Mouse (Mus musculus): ENCODE results near the gene Fam168a.

Fam168a gene

DNA sequence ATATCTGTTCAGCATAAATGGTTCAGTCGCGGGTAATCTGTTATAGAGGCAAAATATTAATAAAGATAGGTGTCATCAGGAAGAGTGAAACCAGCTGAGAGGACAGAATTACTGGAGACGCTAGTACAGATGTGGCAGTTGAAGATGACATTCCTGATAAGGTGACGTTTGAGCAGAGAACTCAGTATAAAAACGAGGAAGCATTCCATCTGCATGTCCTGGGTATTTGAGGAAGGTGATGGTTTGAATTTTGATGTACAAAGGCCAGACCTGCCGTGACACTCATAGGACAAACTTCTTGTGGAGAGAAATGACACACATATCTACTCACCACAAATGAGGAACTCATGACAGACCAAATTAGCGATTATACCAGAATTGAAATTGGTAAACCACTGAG lies 73.8 kb downstream of the Fam168a start:
- in situ Hi-C loops (cut with MseI, MboI) = no loop called here

DNA sequence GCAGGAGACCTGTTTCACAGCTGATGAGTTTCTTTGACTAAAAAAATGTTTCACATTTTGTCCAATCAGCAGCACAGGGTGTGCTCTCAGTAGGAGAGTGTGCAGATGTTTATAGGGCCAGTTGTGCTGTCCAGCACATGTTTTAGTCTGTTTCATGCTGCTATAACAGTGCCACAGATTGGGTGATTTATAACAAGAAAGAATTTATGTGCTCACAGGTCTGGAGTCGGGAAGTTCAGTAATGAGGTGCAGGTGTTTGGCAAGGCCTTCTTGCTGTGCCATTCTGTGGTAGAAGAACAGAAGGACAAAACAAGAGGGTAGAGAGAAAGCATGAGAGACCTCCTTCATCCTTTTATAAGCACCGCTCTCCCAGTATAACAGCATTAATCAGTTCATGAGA lies 78.2 kb downstream of the Fam168a start:
- in situ Hi-C loops (cut with MseI, MboI) = no loop called here

DNA sequence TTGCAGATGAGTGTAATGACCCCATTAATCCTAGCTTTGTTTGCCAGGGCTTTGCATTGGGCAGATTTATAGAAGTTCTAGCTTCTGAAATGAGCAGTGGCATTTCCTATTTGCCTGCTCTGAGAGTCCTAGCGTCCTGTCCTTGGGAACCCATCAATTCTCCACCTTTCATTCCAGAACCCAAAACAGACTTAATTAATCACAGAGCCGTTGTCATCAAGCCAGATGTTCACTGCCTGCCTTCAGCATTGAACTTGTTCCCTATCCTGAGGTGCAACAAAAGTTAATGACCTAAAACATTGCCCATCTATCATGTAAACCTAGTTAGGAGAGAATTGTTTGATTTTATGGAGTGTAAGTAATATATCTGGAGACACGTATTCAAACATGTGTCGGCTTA lies 79.0 kb downstream of the Fam168a start:
- in situ Hi-C loops (cut with MseI, MboI) = no loop called here

DNA sequence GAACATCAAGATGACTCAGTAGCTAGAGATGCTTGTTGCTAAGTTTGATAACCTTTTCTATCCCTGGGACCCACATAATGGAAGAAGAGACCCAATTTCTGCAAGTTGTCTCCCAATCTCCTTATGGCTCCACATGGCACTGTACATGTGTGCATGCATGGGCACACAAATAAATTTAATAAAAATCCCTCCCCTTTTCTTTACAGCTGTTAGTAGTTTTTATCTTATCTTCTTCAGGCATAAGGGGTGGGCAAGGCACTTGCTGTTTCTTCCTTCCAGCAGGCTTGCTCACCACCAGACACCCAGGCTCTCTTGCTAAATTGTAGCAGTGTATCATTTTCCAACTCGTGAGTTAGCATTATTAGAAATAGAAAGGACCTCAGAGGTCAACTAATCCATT lies 79.6 kb downstream of the Fam168a start:
- in situ Hi-C loops (cut with MseI, MboI) = no loop called here

DNA sequence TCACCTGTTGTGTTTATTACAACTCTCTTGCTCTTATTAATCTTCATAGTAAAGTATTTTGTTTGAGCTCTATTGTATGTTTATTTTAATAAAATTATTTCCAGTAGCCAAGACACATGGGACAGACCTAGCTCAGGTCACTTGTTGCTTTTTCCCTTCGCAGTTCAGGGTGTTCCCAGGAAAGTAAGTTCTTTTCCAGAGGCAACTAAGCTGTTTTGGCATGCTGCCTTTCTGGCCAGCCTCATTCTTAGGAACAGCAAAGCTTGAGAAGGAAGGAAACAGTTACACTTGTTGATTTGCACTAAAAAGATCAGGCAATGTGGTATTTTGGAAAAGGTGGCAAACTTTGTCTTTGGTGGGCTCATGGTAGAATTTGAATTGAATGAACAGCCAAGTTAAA lies 81.9 kb downstream of the Fam168a start:
- in situ Hi-C loops (cut with MseI, MboI) = no loop called here

DNA sequence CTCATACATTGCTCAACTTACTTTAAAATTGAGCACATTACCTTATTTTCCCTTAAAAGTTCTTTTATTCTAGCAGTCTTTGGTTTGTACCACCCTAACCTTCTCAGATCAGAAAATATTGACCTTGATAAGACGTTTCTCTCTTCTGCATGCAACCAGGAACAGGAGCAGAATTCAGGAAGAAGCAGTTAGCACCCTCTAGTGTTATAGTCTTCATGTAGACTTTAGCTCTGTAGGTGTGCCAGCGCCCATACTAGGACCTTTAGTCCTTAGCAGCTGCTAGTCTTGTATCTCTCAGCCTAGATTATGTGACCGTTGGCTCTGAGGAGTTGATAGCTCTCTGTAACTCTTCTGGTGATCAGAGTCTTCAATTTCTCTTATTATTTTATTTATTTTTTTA lies 92.4 kb downstream of the Fam168a start:
- in situ Hi-C loops (cut with MseI, MboI) = no loop called here

DNA sequence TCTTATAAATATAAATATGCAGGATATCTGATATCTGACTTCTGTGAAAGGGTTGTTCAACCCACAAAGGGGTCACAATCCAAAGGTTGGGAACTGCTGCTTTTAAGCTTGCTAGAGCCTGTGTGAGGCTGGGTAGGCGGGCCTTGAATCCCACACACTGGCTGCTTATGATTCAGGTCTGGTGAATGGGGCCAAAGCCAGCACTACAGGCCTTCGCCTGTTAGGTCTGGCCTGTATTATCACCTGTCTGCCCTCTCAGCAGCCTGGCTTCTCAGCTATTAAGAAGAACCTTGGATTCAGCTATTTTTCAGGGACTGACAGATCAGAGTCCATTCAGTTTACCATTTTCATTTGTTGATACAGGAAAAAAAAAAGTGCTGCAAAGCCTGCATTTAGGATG lies 99.0 kb downstream of the Fam168a start:
- in situ Hi-C loops (cut with MseI, MboI) = no loop called here

DNA sequence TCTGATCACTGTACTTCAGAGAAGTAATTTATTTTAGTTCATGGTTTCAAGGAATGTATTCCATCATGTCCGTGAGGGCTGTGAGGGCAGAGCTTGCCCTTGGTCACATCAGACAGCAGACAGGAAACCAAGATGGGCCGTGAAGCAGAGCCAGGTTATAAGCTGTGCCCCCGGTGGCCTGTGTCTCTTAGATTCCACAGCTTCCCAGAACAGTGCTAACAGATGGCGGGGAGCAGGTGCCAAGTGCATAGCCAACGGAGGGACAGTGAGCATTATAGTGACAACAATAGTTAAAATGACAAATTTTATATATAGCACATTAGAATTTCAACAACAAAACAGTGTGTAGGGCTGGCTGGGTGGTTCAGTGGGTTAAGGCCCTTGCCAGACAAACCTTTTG lies 105.5 kb downstream of the Fam168a start:
- in situ Hi-C loops (cut with MseI, MboI) = no loop called here

DNA sequence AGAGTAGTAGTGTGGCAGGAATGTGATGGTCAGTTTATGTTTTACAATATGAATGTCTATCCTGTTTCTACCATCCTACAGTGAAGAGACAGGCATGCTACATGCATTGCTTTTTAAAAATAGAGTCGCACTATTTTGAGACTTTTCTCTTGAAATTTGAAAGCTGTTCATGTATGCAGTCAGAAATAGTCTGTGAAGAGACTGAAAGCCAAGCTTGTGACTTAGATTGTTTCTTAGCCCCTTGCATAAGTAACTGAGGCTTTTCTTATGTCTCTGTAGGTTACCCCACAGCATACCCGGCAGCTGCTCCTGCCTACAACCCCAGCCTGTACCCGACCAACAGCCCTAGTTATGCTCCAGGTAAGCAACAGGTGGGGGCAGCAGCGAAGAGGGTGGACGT lies 106.2 kb downstream of the Fam168a start:
- in situ Hi-C loops (cut with MseI, MboI) = no loop called here

DNA sequence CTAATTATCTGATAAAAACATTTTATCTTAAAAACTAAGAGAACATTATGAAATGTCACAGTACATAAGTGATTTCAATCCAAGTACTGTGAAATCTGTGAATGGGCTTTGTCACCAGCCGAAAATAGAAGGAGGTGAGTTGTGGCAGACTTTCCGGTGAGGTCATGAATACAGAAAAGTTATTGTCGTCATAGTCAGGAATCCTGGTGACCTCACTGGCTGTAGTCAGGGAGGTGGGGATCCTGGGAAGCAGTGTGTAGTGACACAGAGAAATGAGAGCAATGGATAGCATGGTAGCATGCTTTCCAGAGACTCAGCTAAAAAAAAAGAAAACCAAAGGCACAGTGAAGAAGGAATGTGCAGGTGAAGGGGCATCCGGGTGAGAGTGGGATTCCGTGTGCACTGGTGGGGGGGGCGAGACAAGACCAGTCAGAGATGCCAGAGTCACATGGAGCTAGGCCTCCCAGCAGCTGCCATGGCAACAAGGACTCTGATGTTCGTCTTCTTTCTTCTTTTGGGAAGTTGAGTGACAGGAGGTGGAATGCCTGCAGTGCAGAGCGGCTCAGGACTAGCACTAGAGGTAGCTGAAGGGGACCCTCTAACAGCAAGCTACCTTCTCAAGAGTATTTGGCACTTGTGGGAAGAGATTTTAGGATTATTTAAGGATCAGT lies 109.6 kb downstream of the Fam168a start:
- in situ Hi-C loops (cut with MseI, MboI) = no loop called here

DNA sequence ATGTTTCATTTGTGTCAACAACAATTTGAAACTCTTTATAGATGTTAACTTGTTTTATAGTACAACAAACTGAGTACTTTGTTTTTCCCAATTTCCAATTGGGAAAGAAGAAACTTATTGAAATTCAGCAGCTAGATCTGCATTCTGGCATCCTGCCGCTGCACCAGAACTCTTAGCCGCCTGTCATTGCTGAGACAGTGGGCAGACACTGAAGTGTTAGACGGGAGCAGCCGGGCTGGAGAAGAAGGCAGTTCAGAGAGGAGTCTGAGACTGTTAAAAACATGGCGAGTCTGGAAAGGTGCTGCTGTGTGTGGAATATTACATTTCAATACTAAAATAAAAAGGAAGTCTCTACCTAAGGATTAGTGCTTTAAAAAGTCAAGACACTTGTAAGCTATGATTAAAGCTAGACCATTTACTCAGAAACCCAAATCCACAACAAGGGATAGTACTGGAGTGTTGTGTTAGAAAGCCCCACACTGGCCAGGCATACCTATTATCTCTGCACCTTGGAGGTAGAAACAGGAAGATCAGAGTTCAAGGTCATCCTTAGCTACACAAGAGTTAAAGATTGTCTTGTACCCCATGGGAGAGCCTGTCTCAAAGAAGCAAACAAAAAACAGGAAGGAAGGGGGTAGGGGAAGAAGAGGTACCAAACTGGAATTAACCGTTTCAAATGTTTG lies 110.5 kb downstream of the Fam168a start:
- in situ Hi-C loops (cut with MseI, MboI) = no loop called here

DNA sequence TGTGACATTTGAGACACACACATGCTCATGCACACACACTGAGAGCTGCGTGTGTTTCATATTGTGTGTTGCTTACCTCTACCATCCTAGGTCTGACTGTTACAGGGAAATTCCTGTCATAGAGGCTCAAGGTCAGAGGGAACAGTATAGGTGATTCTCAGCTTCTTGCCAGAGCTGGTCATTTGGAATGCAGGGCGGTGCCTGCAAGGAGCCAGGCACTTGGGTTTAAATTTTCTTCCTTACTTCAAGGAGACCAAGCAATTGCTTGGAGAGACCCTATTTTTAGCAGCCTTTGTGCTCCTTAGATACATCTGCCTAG lies 111.0 kb downstream of the Fam168a start:
- in situ Hi-C loops (cut with MseI, MboI) = no loop called here

DNA sequence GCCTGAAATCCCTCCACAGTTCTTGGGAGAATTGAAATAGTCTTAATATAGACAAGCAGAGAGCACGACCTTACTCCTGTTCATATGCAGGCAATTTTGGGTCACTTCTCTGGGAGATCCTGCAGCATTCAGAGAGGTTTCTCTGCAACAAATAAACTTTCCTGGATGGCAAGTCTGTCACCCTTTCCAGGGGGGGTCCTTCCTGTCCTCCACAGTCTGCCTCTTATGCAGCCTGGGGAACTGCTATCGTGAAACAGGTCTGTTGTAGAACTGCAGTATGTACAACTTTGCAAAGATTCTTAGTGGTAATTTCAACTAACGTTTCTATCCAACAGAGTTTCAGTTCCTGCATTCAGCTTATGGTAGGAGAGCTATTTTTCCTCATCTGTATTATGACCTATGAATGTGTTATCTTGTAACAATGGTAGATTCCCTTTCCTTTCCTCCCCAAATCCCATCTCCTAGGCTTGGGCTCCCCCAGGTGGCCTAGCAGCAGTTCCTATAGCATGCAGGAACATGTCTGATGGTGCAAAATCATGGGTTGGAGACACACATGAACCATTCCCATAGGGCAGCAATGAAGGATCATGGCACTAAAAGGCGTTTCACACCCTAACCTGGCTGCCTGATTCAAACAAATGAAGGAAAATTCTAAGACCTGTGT lies 112.1 kb downstream of the Fam168a start:
- in situ Hi-C loops (cut with MseI, MboI) = no loop called here

DNA sequence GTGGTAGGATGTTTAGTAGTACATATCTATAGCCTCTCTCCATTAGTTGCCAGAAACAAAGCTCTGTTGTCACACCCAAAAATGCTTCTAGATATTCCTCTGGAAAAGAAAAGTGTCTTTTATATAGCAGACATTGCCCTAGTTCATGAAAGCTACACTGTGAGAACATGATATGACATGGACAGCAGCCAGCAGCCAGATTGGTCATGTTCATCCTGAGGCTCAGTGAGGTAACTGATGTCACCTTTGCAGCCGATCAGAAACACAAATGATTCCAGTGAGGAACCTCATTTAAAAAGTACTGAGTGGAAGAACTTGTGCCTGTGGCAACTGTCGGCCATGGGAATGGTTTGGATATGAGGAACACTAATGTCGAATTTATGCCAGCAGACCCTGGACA lies 118.2 kb downstream of the Fam168a start:
- in situ Hi-C loops (cut with MseI, MboI) = no loop called here

DNA sequence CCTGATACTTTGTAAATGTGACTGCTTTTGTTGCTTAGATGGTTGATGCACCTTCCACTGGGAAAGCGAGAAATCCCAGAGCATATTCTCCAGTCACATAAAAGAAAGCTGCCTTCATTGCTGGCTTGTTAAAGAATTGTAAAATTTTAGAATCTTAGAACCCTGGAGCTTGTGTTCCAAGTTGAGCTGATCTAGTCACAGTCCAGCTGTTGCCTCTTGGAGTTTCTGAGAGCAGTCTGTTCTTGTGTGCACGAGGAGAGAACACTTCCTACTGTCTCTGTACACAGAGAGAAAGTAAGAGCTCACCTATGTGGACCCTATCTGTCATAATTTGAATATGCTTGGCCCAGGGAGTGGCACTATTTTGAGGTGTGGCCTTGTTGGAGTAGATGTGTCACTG lies 122.1 kb downstream of the Fam168a start:
- in situ Hi-C loops (cut with MseI, MboI) = no loop called here

DNA sequence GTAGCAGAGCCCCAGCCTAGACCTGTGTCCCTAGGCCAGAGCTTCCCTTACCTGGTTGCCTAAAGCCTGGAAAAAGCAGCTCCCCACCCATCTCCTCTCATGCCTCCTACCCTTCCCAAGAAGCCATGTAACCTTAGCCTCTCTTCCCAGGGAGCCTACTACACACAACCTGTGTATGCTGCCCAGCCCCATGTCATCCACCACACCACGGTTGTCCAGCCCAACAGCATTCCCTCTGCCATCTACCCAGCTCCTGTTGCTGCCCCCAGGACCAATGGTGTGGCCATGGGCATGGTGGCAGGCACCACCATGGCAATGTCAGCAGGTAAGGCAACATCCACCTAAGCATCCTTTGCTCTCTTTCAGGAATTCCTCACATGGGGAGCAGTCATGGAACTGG lies 127.4 kb downstream of the Fam168a start:
- in situ Hi-C loops (cut with MseI, MboI) = no loop called here

DNA sequence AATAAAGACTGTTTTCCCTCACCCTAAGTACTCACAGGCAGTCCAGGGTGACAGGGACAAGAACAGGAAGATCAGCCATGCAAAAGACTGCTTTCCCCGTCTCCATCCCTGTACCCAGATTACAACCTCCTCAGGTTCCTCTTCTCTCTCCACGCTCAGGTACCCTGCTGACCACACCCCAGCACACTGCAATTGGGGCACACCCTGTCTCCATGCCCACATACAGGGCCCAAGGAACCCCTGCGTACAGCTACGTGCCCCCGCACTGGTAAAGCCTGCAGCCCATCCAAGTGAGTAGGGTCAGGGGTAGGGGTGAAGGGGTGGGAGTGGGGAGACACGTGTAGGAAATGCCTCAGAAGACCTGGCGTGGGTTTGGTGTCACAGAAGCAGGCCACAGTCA lies 128.7 kb downstream of the Fam168a start:
- in situ Hi-C loops (cut with MseI, MboI) = no loop called here

DNA sequence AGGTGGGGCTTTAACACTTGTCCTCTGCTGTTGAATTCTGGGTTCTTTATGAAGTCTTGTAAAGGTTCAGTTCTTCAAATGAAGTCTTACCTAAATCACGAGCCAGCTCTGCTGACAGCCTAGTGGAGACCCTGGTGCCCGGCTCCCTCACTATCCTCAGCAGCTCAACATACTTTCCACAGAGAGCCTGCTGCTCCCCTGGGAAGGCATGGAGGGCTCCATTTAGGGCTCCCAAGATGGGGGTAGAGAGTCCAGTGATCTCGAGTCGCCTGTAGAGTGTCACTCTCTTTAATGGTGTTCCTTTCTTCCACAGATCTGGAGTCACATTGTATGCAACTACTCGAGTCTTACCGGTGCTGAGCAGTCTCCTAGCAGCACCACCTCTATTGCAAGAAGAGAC lies 129.3 kb downstream of the Fam168a start:
- in situ Hi-C loops (cut with MseI, MboI) = no loop called here

DNA sequence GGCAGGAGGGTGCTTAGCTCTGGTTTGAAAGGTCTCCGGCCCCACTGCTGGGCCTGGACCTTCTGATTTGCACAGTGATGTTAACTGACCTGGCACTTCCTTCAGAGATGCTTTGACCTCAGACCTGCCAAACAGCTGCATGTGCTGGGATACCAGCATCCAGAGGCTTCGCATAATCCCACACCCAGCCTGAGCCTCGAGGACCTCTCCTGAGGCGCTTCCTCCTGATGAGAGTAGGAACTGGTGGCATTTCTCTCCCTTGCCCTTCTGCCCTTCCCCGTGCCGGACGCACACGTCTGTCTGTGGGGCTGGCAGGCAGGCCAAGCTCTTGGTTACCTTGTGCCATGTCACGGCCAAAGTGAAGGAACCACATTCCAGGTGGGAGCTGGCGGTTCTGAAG lies 130.2 kb downstream of the Fam168a start:
- in situ Hi-C loops (cut with MseI, MboI) = no loop called here

DNA sequence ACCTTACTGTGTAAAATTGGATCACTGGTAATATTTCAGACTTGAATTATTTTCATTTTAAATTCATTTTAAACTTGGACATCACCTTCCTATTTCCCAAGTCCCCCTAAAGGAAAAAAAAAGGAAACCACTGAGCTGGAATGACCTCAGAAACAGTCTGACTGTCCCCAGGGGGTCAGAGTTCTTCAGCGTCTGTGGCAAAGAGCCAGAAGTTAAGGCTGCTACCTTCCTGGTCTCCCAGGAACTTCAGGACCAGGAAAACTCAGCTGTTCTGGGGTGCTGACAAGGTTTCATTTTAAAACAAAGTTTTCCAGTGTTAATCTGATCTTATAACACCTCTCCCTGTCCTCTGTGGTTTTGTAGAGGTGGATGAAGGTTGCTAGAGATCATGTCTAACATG lies 131.3 kb downstream of the Fam168a start:
- in situ Hi-C loops (cut with MseI, MboI) = no loop called here

DNA sequence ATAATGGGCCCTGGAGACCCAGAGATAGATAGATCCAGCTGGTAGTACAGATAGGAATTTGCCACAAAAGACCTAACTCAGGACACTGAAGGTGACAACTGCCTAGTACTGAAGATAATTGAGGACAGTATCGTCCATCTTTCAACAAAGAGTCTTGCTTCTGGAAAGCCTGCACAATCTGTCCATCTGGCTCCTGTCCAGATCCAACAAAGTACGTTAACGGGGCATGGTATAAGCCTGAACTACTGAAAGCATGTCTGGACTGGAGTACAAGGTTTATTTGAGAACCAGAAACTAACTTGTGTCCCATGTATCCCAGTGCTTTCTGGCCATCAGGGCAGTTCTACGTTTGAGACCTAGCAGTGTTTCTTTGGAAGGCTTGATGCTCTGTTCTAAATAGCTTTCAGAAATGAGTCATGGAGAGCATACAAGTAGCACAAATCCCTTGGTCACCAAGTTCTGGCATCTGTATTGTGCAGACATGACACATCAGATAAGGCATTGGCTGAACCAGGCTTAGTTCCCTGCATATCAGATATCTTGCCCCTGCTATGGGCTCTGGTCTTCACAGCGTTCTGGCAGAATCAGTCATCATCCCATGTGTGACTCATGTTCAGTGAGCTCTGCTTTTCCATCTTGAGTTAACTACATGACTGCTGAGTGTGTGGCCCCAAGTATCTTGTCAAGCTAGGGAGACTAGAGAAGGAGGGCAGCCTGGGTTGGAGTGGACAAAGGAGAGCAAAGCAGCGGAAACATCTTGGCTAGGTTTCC lies 133.4 kb downstream of the Fam168a start:
- in situ Hi-C loops (cut with MseI, MboI) = no loop called here

DNA sequence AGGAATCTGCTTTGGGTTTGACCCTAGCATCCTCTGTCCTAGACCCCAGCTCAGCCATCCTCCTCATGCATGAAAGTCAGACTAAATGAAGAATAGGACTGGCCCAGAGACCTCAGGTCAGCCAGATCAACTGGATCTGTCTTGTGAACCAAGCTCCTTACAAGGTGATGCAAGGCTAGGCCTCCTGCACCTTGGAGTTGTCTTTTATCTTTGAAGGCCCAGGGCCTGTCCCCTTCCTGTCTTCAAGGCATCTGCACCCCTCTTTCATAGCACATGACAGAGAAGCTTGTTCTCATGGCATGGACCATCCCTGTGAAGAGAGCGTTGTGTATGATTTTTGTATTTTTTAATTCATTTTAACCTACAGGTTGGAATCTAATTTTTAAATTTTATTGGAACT lies 134.5 kb downstream of the Fam168a start:
- in situ Hi-C loops (cut with MseI, MboI) = no loop called here

DNA sequence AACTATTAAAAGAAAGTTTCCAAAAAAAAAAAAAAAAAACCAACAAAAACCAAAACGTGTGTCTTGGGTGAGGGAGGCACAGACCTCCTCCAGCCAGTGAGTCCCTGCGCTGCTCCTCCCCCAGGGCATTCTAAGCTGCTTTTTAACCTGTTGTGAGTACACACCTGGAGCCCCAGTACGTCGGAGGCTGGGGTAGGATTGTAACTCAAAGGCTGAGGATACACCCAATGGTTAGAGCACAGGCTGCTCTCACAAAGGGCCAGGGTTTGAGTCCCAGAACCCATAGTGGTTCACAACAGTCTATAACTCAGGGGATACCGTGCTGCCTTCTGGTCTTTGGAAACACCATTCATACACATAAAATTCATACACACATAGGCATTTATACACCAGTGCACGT lies 135.2 kb downstream of the Fam168a start:
- in situ Hi-C loops (cut with MseI, MboI) = no loop called here
